Mouse (Mus musculus) cerebellum, postnatal 36 days (tissue): ENCODE measurements at regions not wholly inside any gene's neighbourhood (a gene's known extent, or its start where the extent isn't known, plus 50 kb on each side); places are given as distances from the start of the nearest gene placed in this dataset.

Experiments used
- DNase-seq, 2 experiments: peaks; one replicate each; pipeline ENCODE4 v3.0.0; 2021 to 2022; ENCODE audit warnings: mixed read lengths in 2 of 2

DNA sequence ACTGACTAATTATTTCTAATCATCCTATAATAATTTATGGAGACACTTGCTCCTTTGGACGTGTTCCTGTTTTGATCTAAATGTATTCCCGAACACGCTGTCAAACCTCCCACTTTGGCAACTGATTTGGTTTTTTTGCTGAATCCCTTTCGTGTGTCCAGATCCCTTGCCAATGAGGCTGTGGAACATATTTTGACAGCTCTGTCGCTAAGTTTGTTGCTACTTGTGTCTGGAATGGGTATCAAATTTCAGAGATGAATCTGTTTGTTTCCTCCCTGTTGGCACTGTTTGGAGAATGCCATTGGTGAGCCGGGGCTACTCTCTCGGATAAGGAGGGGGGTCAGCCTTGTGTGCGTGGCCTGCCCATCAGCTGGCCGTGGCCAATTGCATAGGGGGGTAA is 277.2 kb upstream of the Tshz3 start:
- no peak for DNase-seq

DNA sequence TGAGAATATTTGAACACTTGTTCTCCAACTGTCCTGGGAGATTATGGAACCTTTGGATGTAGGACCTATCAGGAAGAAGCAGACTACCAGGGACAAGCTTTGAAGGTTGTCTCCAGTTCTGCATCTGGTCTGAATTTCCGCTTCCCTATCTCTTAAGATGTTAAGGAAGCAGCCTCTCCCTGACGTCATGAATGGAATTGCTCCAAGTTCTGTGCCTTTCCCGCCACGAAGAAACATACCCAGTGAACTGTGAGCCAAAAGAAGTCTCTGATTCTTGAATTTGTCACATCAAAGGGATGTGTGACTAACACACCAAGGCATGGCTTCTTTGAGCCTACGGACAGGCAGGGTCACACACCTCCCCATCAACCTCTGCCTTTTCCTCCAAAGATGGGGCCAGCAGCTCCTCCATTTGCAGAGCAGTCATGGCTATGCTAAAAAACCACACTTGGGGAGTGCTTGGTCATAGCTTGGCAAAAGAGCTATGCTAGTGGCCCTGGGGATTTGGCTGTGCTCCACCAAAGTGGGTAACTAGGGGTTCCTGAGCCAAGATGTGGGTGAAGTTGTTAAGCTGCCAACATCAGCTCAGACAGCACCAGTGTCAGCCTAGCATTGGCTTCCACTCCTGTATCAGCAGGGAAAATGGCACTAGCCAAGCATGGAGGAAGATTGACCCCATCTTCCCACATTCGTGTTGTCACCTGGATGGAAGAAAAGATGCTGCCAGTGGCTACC is 248.6 kb upstream of the Tshz3 start:
- DNase-seq = no peak

DNA sequence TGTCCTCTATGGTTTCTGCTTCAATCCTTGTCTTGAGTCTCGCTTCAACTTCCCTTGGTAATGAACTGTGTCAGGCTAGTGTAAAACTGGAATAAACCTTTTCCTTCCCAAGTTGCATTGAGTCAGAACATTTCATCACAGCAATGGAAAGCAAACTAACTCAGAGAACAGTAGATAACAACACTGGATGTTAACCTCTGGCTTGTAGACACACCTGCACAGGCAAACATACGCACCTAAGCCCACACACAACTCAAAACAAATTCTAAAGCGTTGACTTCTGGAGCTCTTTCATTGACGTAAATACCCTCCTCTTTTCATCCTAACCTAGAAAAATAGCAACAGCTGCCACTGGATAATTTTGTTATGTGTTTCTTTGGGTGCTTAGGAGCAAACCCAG is 244.1 kb upstream of the Tshz3 start:
- no peak for DNase-seq

DNA sequence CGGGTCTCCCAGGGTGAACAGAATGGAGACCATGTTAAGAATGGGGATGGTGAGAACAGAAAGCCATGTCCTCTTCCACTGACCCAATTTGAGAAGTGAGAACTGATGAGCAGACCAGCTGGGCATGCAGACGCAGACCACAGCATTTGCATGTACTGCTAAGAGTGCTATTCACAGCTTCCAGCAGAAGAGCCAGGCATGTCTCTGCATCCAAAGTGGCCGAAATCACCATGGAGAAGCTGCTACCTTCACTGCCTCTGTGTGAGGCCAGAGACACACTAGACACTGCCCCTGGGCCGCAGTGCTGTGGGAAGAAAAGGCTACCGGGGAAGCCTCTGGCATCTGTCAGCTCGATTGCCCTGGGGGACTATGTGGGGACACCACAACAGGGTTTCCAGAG is 241.8 kb upstream of the Tshz3 start:
- no peak for DNase-seq

DNA sequence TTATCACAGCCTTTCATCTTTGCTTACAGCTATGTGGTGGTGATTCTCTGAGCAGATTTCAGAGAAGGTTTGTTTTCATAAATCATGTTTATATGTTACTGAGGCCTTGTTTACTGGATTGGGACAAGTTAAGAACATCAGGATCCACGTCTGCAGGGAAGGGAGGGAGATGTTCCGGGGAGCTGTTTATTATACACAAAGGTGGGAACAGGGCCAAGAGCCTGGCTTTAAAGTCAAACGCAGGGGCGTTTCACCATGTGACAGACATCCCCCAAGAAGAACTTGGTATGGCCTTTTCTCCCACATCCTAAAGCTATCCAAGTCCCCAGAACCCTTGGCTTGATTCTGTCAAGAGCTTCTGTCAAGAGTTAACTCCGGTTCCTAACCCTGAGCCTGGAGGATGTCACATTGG is 235.5 kb upstream of the Tshz3 start:
- no peak for DNase-seq

DNA sequence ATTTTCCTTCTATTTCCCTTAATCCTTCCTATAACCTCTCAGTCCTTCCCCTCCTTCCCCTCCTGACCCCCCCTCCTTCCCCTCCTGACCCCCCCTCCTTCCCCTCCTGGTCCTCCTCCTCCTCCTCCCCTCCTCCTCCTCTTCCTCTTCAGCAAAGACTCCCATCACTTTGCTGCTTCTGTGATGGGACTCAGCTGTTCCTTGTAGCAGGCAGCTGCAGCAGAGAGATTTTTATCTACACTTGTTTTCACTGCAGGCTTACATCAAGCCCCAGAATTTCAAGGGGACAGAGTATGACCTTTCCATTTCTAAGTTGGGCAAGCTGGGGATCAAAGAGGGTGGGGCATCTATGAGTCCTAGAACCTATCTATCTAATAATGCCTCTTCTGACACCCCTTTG is 228.5 kb upstream of the Tshz3 start:
- DNase-seq = no peak

DNA sequence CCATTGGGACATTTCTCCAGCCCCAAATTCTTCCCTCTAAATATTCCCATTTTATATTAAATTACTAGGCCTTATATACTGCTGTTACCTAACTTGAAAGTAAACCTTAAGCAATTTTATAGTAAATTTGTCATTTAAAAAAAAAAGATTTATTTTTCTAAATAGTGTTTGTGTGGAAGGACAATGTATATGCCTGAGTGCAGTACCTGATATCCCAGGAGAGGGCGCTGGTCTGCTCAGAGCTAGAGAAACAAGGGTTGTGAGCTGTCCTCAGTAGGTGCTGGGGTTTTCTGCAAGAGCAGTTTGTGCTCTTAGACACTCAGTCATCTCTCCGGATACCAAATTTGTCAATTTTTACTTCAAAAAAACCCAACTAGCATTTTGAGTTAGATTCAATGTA is 224.4 kb upstream of the Tshz3 start:
- no peak for DNase-seq

DNA sequence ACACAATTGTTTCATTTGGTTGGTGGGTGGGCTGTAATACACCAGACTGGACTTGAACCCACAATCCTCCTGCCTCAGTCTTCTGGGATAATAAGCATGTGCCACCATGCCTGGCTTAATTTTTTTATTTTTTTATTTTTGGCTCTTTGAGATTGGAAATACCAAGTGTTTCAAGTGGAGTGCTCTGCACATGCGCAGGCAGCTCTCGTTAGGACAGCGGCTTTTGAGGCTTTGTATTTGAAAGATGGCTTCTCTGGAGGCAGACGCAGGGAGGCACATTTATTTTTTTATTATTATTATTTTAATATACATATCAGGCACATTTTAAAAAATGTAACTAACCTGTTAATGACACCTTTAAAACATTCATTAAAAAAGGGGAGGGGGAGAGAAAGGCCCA is 221.5 kb upstream of the Tshz3 start:
- DNase-seq = no peak

DNA sequence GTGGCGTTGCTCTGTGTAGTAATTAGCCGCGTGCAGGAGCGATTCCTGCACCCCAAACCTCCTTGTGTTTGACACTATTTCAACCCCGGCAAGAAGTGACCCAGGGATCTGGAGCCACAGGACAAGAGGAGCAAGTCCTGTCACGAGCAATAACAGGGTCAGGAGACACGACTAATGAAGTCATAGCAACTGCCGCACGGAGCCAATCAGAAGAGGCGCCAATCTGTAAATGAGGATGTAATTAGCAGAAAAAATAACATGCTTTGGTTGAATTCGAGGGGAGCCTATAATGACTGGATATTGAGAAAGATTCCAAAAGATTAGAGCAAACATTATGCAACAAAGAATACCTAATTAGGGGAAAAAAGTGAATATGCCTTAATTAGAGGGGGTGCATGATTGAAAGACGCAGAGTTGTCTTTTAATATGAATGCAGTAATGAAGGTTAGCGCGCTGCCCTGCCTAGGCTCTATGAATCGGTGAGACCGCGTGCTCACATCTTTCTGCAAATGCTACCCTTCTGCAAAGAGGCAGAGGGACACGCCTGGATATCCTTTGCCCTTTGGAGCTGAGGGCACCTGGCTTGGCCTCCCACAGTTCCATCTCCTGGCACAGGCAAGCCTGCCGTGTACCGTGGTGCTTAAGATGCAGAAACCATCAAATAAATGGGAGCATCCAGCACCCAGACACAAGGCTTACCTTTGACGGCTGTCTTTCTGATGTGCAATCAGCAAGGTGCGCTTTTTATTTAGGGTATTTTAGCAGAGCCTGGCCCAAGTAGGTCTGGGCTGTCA is 220.9 kb upstream of the Tshz3 start:
- DNase-seq = no peak

DNA sequence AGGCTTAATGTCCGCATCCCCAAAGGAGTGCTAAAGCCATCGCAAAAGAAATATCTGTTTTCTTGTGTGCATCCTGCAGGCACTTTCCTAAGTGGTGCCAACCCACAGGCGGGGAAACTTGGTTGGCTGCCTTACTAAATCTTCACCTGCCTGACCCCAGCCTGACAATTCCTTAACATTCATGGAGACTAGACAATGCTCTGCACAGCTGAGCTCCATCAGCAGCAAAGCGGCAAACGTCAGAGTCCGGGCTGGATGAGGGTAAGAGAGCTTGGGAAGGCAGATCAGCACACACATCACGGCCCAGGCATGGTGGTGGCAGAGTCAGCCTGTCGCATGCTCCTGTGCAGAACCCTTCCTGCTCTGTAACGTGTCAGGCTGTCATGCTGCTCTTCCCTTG is 209.8 kb upstream of the Tshz3 start:
- DNase-seq = no peak

DNA sequence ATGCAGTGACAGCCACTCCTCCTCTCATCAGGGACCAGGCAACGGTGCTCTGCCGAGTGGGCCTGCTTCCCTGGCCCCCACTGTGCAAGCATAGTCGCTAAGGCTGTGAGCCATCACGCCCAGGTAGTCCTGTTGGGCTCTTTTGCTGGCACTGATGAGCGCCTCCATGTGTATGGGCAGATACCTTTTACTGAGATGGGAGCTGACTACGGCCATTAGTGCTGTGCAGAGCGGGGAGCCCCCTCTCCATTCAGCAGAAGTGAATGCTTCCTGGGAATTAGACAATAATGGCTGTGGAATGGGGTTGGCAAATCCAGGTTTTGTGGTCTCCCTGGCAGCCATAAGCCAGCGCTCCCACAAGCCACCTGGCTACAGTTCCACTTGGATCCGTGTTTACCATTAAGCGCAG is 206.7 kb upstream of the Tshz3 start:
- peak in 1 of 2 experiments; percentile 3 for DNase-seq

DNA sequence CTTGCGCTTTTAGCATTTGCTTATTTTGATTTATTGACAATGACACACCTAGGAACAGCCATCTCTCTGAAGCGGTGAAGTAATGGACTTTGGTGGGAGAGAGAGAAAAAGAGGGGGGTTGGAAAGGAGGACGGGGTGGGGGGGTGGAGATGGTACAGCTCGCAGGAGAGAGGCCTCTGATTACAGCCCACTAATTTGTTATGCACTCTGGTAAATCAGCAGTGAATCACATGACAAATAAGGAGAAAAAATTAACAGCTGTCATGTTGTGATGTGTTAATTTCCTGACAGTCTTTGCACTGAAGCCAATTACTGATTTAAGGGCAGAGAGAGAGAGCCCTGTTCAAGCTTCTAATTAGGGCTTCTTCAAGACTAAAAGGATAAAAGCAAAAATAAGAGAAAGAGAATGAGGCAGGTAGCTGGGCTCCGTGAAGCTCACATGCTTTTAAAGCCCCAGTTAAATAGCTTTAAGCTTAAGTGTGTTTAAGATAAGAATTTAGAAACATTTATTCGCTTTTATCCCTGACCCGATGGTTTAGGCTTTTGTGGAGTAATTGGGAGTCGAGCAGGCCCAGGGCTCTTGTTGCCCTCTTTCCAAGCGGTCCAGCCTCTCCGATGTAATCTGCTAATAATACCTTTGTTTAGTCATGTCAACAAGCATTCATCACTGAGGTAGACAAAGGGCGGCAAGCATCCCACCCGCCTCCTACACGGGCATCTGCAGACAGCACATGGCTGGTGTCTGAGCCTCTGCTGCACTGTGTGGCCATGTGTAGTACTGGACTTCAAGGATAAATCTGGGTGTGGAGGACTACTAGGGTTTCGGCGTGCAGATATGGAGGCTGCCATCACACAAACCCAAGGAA is 193.7 kb upstream of the Tshz3 start:
- DNase-seq = no peak

DNA sequence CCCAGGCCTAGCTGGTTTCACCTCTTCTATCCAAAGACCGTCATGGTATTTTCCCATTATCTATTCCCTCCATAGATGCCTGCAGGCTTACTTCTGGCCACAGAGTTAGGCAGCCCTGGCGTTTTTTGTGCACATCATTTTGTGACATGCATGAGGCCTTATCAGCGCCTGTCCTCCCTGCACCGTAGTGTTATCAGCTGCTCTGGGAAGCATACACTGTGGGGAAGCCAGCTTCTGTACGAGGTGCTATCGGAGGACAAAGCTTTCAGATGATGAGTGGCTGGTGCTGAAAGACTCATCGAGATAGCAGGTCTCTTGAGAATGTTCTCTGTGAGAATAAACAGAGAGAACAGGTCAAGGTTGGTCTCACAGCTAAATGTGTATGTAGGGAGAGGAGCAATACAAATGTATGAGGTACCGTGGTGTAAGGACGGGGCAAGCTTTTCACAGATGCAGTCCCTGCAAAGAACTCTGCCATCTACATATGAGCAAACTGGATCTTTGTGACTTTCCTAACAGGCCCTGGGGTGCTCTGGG is 190.0 kb upstream of the Tshz3 start:
- no peak for DNase-seq

DNA sequence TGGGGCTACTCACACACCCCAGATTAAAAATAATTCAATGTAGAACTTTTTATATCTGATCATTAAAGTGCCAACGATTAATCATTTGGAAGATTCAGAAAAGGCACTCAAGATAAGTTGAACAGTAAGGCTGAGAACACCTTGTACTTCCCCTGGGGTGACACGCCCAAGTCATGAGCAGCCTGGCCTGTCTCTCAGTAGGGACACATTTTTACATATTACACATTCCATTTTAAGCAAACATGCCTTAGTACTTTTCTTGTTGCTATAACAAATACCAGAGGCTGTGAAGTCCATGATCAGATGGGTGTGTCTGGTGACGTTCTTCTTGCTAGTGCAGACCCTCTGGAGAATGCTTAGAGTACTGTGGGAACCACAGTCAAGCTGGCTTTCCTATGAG is 184.2 kb upstream of the Tshz3 start:
- no peak for DNase-seq

DNA sequence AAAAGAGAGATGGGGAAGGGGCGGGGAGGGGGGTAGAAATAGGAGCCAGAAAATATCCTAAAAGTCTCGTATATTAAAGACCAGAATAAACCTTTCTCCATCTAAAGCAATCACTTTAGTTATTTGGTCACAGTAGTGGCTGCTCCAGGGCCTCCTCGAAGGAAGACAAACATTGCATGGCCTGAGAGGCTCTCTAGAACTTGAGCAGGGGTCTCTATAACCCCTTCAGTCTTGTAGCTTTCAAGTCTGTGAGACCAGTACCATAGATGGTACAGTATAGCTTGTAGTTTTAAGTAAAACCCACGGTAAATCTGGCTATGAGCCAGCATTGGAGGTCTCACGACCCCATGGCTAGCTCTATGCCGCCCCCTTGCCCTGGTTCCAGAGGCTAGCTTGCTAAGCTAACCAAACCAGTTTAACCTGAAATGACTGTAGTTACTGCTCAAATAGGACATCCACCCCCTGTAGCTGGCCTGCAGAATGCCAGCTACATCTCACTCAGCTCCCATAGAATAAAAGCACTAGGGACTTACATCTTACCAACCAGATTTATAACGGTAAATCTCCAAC is 181.7 kb upstream of the Tshz3 start:
- DNase-seq = no peak

DNA sequence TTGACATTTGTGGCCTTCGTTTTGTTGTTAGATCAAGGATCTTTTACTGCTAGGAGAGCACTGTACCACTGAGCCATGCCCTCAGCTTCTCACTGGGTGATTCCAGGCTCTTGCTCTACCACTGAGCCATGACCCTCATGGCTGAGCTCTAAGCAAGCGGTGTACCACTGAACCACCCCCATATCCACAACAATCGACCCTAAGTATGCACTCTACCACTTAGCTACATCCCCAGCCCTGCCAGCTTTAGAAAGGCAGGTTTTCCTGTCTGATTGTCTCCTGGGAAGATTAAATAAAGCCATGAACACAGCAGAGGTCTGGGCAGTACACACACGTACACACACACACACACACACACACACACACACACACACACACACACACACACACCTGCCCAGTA is 178.9 kb upstream of the Tshz3 start:
- DNase-seq = no peak

DNA sequence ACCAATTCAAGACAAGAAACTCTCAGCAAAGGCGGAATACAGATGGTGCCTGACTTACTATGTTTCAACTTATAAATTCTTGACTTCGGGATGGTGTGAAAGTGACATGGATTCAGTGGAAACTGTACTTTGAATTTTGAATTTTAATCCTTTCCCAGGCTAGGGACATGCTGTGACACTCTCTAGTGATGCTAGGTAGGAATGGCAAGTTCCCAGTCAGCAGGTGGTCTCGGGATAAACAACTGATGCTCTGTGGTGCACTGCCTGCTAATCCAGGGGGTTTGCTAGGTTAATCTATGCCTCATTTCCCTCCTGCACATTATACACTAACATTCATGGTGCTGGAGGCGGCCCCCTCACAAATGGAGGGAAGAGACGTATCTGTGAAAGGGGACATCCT is 175.0 kb upstream of the Tshz3 start:
- no peak for DNase-seq

DNA sequence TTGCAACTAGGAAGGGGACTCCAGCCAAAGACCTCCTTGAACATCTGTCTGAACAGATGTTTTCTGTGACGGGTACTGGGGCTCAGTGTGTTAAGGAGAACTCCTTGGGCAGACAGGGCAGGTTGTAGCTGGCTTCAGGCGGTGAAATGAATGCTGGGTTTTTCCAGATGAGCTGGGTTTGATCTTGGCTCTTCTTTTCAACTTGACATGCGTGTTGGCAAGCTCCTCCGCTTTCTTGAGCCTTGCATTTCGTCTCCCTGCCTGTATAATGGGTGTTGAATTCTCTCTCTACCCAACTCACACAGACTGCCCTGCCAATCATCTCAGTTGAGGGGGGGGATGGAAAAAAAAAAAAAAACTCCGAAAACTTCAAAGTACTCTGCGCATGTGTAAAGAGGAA is 171.8 kb upstream of the Tshz3 start:
- no peak for DNase-seq

DNA sequence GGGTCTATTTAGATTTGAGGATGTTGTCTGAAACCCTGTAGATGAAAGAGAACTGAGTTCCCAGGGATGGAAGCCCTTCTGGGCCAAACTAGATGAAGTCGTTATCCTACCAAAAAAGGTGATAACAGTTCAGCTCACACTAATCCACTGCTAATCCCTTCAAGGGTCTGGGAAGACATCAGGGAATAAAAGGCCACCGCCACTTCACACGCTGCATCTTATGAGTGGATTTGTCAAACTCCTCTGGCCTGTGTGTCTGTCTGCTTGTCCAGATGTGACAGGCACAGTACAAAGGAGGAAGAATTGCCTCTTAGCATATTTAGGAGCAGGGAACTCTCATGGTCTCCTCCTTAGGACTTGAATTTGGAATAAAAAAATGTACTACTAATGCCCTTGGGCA is 171.2 kb upstream of the Tshz3 start:
- DNase-seq = no peak

DNA sequence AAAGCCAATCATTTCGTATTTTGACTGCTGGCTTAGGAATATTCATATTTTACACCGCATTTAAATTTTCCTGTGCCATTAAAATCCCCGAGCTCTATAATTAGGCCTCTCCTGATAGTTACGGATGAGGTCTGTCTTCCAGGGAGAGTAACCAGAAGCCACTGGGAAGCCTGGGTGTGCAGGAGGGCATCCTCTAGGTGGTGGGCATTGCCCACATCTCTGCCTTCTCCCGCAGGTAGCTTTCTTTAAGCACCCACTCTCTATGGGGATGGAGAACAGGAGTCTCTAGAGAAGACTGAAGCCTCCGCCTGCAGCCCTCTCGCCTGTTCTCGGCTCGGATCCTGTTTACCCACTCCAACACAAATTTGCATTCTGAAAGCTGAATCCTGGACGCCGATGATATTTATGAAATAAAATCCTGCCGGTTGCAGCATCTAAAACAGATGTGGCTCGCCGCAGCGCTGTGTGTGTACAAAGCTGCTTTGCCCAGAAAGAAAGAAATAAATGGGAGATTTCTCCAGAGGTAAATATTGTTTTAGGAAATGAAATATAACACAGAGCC is 168.3 kb upstream of the Tshz3 start:
- DNase-seq = no peak

DNA sequence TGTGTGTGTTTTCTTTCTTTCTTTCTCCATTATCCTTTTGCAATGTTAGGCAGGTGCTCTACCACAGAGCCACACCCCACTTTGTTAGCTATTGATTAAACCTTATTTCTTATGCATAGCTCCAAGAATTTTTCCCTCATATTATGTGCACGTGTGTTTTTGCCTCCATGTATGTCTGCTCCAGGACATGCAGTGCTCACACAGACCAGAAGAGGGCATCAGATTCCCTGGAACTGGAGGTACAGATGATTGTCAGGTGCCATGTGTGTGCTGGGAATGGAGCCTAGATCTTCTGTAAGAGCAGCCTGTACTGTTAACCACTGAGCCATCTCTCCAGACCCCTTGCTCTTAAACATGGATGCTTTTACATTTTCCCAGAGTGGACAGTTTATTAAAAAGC is 166.4 kb upstream of the Tshz3 start:
- DNase-seq = no peak

DNA sequence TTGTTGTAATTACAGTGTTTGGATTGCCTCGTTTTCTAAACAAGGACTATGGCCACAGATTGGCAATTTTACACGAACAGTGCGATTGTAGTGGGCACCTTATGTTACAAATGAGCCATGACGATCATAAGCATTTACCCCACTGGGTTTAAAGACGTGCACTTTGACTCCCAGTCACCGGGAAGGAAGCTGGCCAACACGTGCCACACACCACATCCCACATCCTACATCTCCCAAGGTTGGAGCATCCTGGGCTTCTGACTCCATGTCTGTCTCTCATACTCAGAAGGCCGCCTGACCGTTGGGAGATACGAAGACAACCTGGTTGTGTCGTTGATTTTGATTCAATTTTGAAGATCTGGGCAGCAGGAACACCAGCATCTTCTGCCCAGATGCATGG is 159.8 kb upstream of the Tshz3 start:
- DNase-seq = no peak

DNA sequence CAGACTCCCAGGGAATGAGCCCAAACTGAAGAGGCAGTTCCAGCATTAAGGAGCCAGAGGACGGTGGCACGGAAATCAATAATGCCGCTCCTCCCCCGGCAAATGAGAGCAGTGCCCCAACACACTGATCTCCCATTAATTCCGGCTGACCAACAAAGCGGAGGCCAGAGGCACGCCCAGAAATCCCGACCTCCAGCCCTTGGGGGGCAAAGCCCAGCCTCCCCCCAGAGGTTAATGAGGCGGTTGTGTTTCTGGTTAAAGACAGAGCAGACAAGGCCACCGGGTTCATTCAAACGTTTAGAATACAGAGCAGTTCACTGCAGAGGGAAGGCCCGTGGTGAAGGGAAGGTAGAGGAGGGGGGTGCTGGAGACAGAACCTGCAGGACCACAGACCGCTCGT is 149.9 kb upstream of the Tshz3 start:
- DNase-seq = no peak
